Mouse (Mus musculus) midbrain, embryonic 14.5 days (tissue): Measurements from ENCODE around the gene Ccdc162. TPM values are rescaled to one million over a fixed set of nuclear protein-coding genes. Genes with fewer than 3 reads are reported as not detected.
"Not testable (repeated sequence)": the region's sequence is repeated elsewhere in the genome, so short reads cannot be mapped to it uniquely, and the experiment has no call there.

Source experiments
- ATAC-seq: fragments of 200-750 bp; cut with Nextera tagmentation; 2 replicates; pipeline ENCODE4 v1.8.0; 2017; ENCODE audit warnings: moderate number of reproducible peaks, moderate library complexity; ENCODE audit not compliant: low FRiP score, low TSS enrichment
- DNase-seq: peaks from one replicate; pipeline ENCODE4 v3.0.0-alpha.2; 2015
- H3K27ac ChIP-seq: fragments of 300-500 bp; sonication (generic); replicated peaks from 2 replicates; pipeline ENCODE4 v1.5.1; 2014; ENCODE audit warnings: mild to moderate bottlenecking, low read depth, low read length, moderate library complexity
- H3K27me3 ChIP-seq: fragments of 300-500 bp; sonication (generic); 2 replicates; pipeline ENCODE4 v1.6.1; 2014; ENCODE audit warnings: low read length, control low read depth, mixed read lengths; ENCODE audit not compliant: control insufficient read depth, insufficient read depth
- H3K36me3 ChIP-seq: fragments of 300-500 bp; sonication (generic); 2 replicates; pipeline ENCODE4 v1.6.1; 2014; ENCODE audit warnings: low read length, control low read depth; ENCODE audit not compliant: control insufficient read depth, insufficient read depth
- H3K4me1 ChIP-seq: fragments of 300-500 bp; sonication (generic); 2 replicates; pipeline ENCODE4 v1.6.1; 2014; ENCODE audit warnings: mild to moderate bottlenecking, antibody characterized with exemption, low read length, control low read depth; ENCODE audit not compliant: control insufficient read depth, insufficient read depth
- H3K4me2 ChIP-seq: fragments of 300-500 bp; sonication (generic); 2 replicates; pipeline ENCODE4 v1.6.1; 2014; ENCODE audit warnings: mild to moderate bottlenecking, low read length, moderate library complexity
- H3K4me3 ChIP-seq: fragments of 300-500 bp; sonication (generic); replicated peaks from 2 replicates; pipeline ENCODE4 v1.5.1; 2014; ENCODE audit warnings: low read depth, low read length
- H3K9ac ChIP-seq: fragments of 300-500 bp; sonication (generic); replicated peaks from 2 replicates; pipeline ENCODE4 v1.6.1; 2014; ENCODE audit warnings: mild to moderate bottlenecking, low read length, moderate library complexity
- H3K9me3 ChIP-seq: fragments of 300-500 bp; sonication (generic); 2 replicates; pipeline ENCODE4 v1.6.1; 2016; ENCODE audit warnings: low read length, control low read depth, mixed read lengths; ENCODE audit not compliant: control insufficient read depth
- WGBS: fragments of 180-500 bp; shearing (Covaris S2); extraction: QIAGEN DNeasy Blood & Tissue Kit; methylation state at CpG from one replicate; pipeline ENCODE4 v1.1.7; 2014; 5-methylcytosine and 5-hydroxymethylcytosine counted together
- polyA plus RNA-seq: library from polyadenylated mRNA; unstranded; fragments of >200 nt; fragmentation: Nextera tagmentation; extraction: Ambion mirVana; gene quantifications from 2 replicates; pipeline ENCODE4 v1.2.1, GENCODE M21; 2014

Ccdc162 gene
- polyA plus RNA-seq, 1 experiment from 2014 or later: 0.26 TPM

- Histone ChIP-seq H3K36me3 (no peaks in the 10 kb centered on the region), H3K4me3 (no peak overlapping the region), H3K9ac (no peak overlapping the region), H3K27ac (no peak overlapping the region), H3K27me3 (no peaks in the 10 kb centered on the region), H3K9me3 (0 out of 2 replicates have a peak, but pooled peaks cover 3% of the 10 kb centered on the region), H3K4me1 (no peaks in the 10 kb centered on the region), H3K4me2 (no peak overlapping the region)
- ATAC-seq (no peak), DNase-seq (no peak)
- WGBS: 82% methylated on average over 5 of the region's 5 CpGs
These were observed 46.2 kb downstream of the Ccdc162 start for GRCm38 (mm10) chr10:41670196-41670595.

GRCm38 (mm10) chr10:41665498-41665897 lies 50.9 kb downstream of the Ccdc162 start:
- WGBS: 96% methylated on average over 1 of the region's 1 CpGs
- Histone ChIP-seq H3K4me3 (no peak overlapping the region), H3K9ac (no peak overlapping the region), H3K4me2 (no peak overlapping the region), H3K4me1 (no peaks in the 10 kb centered on the region), H3K27me3 (no peaks in the 10 kb centered on the region), H3K36me3 (no peaks in the 10 kb centered on the region), H3K27ac (no peak overlapping the region), H3K9me3 (0 out of 2 replicates have a peak, but pooled peaks cover 3% of the 10 kb centered on the region)
- DNase-seq (no peak), ATAC-seq (no peak)

GRCm38 (mm10) chr10:41659671-41660070 lies 56.8 kb downstream of the Ccdc162 start:
- not testable (repeated sequence) for H3K27ac ChIP-seq, H3K9me3 ChIP-seq, H3K4me1 ChIP-seq, H3K9ac ChIP-seq, H3K4me2 ChIP-seq, H3K4me3 ChIP-seq, H3K27me3 ChIP-seq, ATAC-seq, DNase-seq, H3K36me3 ChIP-seq
- WGBS: 94% methylated on average over 6 of the region's 6 CpGs

- not testable (repeated sequence) for DNase-seq, H3K9ac ChIP-seq, H3K4me3 ChIP-seq, H3K9me3 ChIP-seq, H3K36me3 ChIP-seq, H3K4me2 ChIP-seq, H3K27me3 ChIP-seq, H3K27ac ChIP-seq, ATAC-seq
- peaks cover 17% of the 10 kb centered on the region for H3K4me1 ChIP-seq
These were observed 60.8 kb downstream of the Ccdc162 start for GRCm38 (mm10) chr10:41655684-41656083.

- no peak for DNase-seq
- no peaks in the 10 kb centered on the region for H3K9me3 ChIP-seq
- no peak overlapping the region for H3K9ac ChIP-seq
- H3K36me3 ChIP-seq: no peaks in the 10 kb centered on the region
- WGBS: 88% methylated on average over 7 of the region's 7 CpGs
- ATAC-seq: no peak
- H3K4me1 ChIP-seq: peaks cover 17% of the 10 kb centered on the region
- H3K4me3 ChIP-seq: no peak overlapping the region
- H3K4me2 ChIP-seq: no peak overlapping the region
- H3K27ac ChIP-seq: no peak overlapping the region
- no peaks in the 10 kb centered on the region for H3K27me3 ChIP-seq
These were observed 63.4 kb downstream of the Ccdc162 start for GRCm38 (mm10) chr10:41652988-41653387.

- H3K4me1 ChIP-seq: peaks cover 17% of the 10 kb centered on the region
- no peak overlapping the region for H3K9ac ChIP-seq
- H3K9me3 ChIP-seq: no peaks in the 10 kb centered on the region
- no peak overlapping the region for H3K4me3 ChIP-seq
- H3K4me2 ChIP-seq: no peak overlapping the region
- 19% methylated on average over 6 of the region's 6 CpGs for WGBS
- no peaks in the 10 kb centered on the region for H3K27me3 ChIP-seq
- peak; percentile 77 for DNase-seq
- no peaks in the 10 kb centered on the region for H3K36me3 ChIP-seq
- ATAC-seq: peak; percentile 60; the same call in 1 of the 2 replicates
- H3K27ac ChIP-seq: peak overlapping the region; percentile 20; the same call in 1 of the 2 replicates
These were observed 64.2 kb downstream of the Ccdc162 start for GRCm38 (mm10) chr10:41652094-41652775.

- DNase-seq (no peak), ATAC-seq (no peak)
- Histone ChIP-seq H3K4me3 (no peak overlapping the region), H3K36me3 (no peaks in the 10 kb centered on the region), H3K9me3 (no peaks in the 10 kb centered on the region), H3K9ac (no peak overlapping the region), H3K27me3 (no peaks in the 10 kb centered on the region), H3K27ac (no peak overlapping the region), H3K4me1 (peaks cover 17% of the 10 kb centered on the region), H3K4me2 (no peak overlapping the region)
- WGBS: 84% methylated on average over 3 of the region's 3 CpGs
These were observed 64.9 kb downstream of the Ccdc162 start for GRCm38 (mm10) chr10:41651532-41651931.

- Histone ChIP-seq H3K36me3 (no peaks in the 10 kb centered on the region), H3K9me3 (no peaks in the 10 kb centered on the region), H3K4me1 (peaks cover 17% of the 10 kb centered on the region), H3K4me2 (no peak overlapping the region), H3K27ac (no peak overlapping the region), H3K4me3 (no peak overlapping the region), H3K9ac (no peak overlapping the region), H3K27me3 (no peaks in the 10 kb centered on the region)
- WGBS: 77% methylated on average over 2 of the region's 5 CpGs
- ATAC-seq: no peak
- DNase-seq: no peak
These were observed 67.2 kb downstream of the Ccdc162 start for GRCm38 (mm10) chr10:41649186-41649585.

- H3K4me1 ChIP-seq: no peaks in the 10 kb centered on the region
- no peak for ATAC-seq
- no peak overlapping the region for H3K4me2 ChIP-seq
- H3K27ac ChIP-seq: no peak overlapping the region
- H3K9ac ChIP-seq: no peak overlapping the region
- no peaks in the 10 kb centered on the region for H3K36me3 ChIP-seq
- DNase-seq: no peak
- H3K4me3 ChIP-seq: no peak overlapping the region
- H3K9me3 ChIP-seq: no peaks in the 10 kb centered on the region
- WGBS: 63% methylated on average over 3 of the region's 3 CpGs
- H3K27me3 ChIP-seq: no peaks in the 10 kb centered on the region
These were observed 77.7 kb downstream of the Ccdc162 start for GRCm38 (mm10) chr10:41638776-41639175.
